Mouse (Mus musculus) forebrain, embryonic 12.5 days (tissue): Measurements from ENCODE around the gene Fxr1. TPM values are rescaled to one million over a fixed set of nuclear protein-coding genes. Genes with fewer than 3 reads are reported as not detected.
"Not testable (repeated sequence)": the region's sequence is repeated elsewhere in the genome, so short reads cannot be mapped to it uniquely, and the experiment has no call there.

Experiments used
- ATAC-seq: fragments of 200-750 bp; cut with Nextera tagmentation; 2 replicates; pipeline ENCODE4 v1.8.0; 2017; ENCODE audit warnings: moderate TSS enrichment; ENCODE audit not compliant: low FRiP score
- H3K27ac ChIP-seq: fragments of 300-500 bp; sonication (generic); 2 replicates; pipeline ENCODE4 v1.5.1; 2016; ENCODE audit warnings: mild to moderate bottlenecking
- H3K27me3 ChIP-seq: fragments of 300-500 bp; sonication (generic); 2 replicates; pipeline ENCODE4 v1.6.1; 2016; ENCODE audit warnings: mild to moderate bottlenecking
- H3K36me3 ChIP-seq: fragments of 300-500 bp; sonication (generic); replicated peaks from 2 replicates; pipeline ENCODE4 v1.6.1; 2016; ENCODE audit warnings: mild to moderate bottlenecking
- H3K4me1 ChIP-seq: fragments of 300-500 bp; sonication (generic); 2 replicates; pipeline ENCODE4 v1.6.1; 2016
- H3K4me2 ChIP-seq: fragments of 300-500 bp; sonication (generic); 2 replicates; pipeline ENCODE4 v1.6.1; 2016; ENCODE audit warnings: mild to moderate bottlenecking, moderate library complexity
- H3K4me3 ChIP-seq: fragments of 300-500 bp; sonication (generic); replicated peaks from 2 replicates; pipeline ENCODE4 v1.5.1; 2016; ENCODE audit warnings: mild to moderate bottlenecking
- H3K9ac ChIP-seq: fragments of 300-500 bp; sonication (generic); 2 replicates; pipeline ENCODE4 v1.6.1; 2016; ENCODE audit warnings: mild to moderate bottlenecking
- H3K9me3 ChIP-seq: fragments of 300-500 bp; sonication (generic); 2 replicates; pipeline ENCODE4 v1.6.1; 2016
- WGBS: fragments of 180-500 bp; shearing (Covaris S2); methylation state at CpG from one replicate; pipeline ENCODE4 v1.1.7; 2016; 5-methylcytosine and 5-hydroxymethylcytosine counted together
- polyA plus RNA-seq: library from polyadenylated mRNA; unstranded; fragments of >200 nt; fragmentation: Nextera tagmentation; extraction: Ambion mirVana; gene quantifications from 2 replicates; pipeline ENCODE4 v1.2.1, GENCODE M21; 2016

The Fxr1 gene
- 60.3 and 60.4 TPM in 2 replicates for polyA plus RNA-seq

GRCm38 (mm10) chr3:34019540-34020381, at the start of gene Fxr1:
Fxr1 (plus strand) TSS chr3:34019943.
- H3K4me2 ChIP-seq: peak within 1 kb of the TSS; percentile 68
- H3K4me1 ChIP-seq: peaks cover 17% of the 10 kb centered on the region
- H3K9ac ChIP-seq: peak within 1 kb of the TSS; percentile 95
- peak within 1 kb of the TSS; percentile 82 for H3K4me3 ChIP-seq
- H3K27ac ChIP-seq: peak within 1 kb of the TSS; percentile 93
- no peaks in the 10 kb centered on the region for H3K9me3 ChIP-seq
- WGBS: under 1% methylated on average over 80 of the region's 97 CpGs
- H3K36me3 ChIP-seq: no peaks in the 10 kb centered on the region
- peak; percentile 97 for ATAC-seq
- no peaks in the 10 kb centered on the region; the same call in 1 of the 2 replicates for H3K27me3 ChIP-seq

GRCm38 (mm10) chr3:33979395-33979794, 40.3 kb upstream of the Fxr1 start:
- Histone ChIP-seq H3K4me2 (no peak overlapping the region), H3K9me3 (no peaks in the 10 kb centered on the region), H3K27ac (no peak overlapping the region), H3K27me3 (no peaks in the 10 kb centered on the region), H3K36me3 (no peaks in the 10 kb centered on the region), H3K9ac (no peak overlapping the region), H3K4me3 (no peak overlapping the region), H3K4me1 (no peaks in the 10 kb centered on the region)
- WGBS: 79% methylated on average over 6 of the region's 6 CpGs
- ATAC-seq: no peak

GRCm38 (mm10) chr3:33982746-33983145, 37.0 kb upstream of the Fxr1 start:
- ATAC-seq: no peak
- Histone ChIP-seq H3K4me1 (no peaks in the 10 kb centered on the region), H3K4me3 (no peak overlapping the region), H3K9ac (no peak overlapping the region), H3K36me3 (no peaks in the 10 kb centered on the region), H3K9me3 (no peaks in the 10 kb centered on the region), H3K4me2 (no peak overlapping the region), H3K27ac (no peak overlapping the region), H3K27me3 (no peaks in the 10 kb centered on the region)
- 94% methylated on average over 5 of the region's 5 CpGs for WGBS

- no peaks in the 10 kb centered on the region for H3K27me3 ChIP-seq
- H3K27ac ChIP-seq: no peak overlapping the region
- no peaks in the 10 kb centered on the region; the same call in 1 of the 2 replicates for H3K4me1 ChIP-seq
- no peak overlapping the region for H3K9ac ChIP-seq
- no peak for ATAC-seq
- H3K36me3 ChIP-seq: no peaks in the 10 kb centered on the region
- no peak overlapping the region for H3K4me2 ChIP-seq
- no peak overlapping the region for H3K4me3 ChIP-seq
- 80% methylated on average over 8 of the region's 8 CpGs for WGBS
- H3K9me3 ChIP-seq: no peaks in the 10 kb centered on the region
Observed at GRCm38 (mm10) chr3:33989302-33989701, 30.4 kb upstream of the Fxr1 start.

GRCm38 (mm10) chr3:33990451-33990850, 29.3 kb upstream of the Fxr1 start:
- ATAC-seq: no peak

GRCm38 (mm10) chr3:33990921-33991320, 28.8 kb upstream of the Fxr1 start:
- H3K4me2 ChIP-seq: no peak overlapping the region
- no peak overlapping the region for H3K4me3 ChIP-seq
- H3K9ac ChIP-seq: no peak overlapping the region
- no peaks in the 10 kb centered on the region; the same call in 1 of the 2 replicates for H3K4me1 ChIP-seq
- no peaks in the 10 kb centered on the region for H3K9me3 ChIP-seq
- no peaks in the 10 kb centered on the region for H3K36me3 ChIP-seq
- WGBS: 78% methylated on average over 8 of the region's 8 CpGs
- H3K27me3 ChIP-seq: no peaks in the 10 kb centered on the region
- no peak for ATAC-seq
- no peak overlapping the region for H3K27ac ChIP-seq

More at GRCm38 (mm10) chr3:33990451-33990850, 29.3 kb upstream of the Fxr1 start:
- H3K4me2 ChIP-seq: no peak overlapping the region
- no peaks in the 10 kb centered on the region for H3K9me3 ChIP-seq
- no peak overlapping the region for H3K9ac ChIP-seq
- H3K4me1 ChIP-seq: no peaks in the 10 kb centered on the region; the same call in 1 of the 2 replicates
- WGBS: 83% methylated on average over 10 of the region's 10 CpGs
- H3K27ac ChIP-seq: no peak overlapping the region
- H3K27me3 ChIP-seq: no peaks in the 10 kb centered on the region
- H3K36me3 ChIP-seq: no peaks in the 10 kb centered on the region
- H3K4me3 ChIP-seq: no peak overlapping the region

- no peak overlapping the region for H3K9ac ChIP-seq
- H3K4me2 ChIP-seq: no peak overlapping the region
- 91% methylated on average over 14 of the region's 14 CpGs for WGBS
- no peak overlapping the region for H3K27ac ChIP-seq
- no peak for ATAC-seq
- H3K9me3 ChIP-seq: no peaks in the 10 kb centered on the region
- no peaks in the 10 kb centered on the region; the same call in 1 of the 2 replicates for H3K4me1 ChIP-seq
- H3K4me3 ChIP-seq: no peak overlapping the region
- no peaks in the 10 kb centered on the region for H3K36me3 ChIP-seq
- no peaks in the 10 kb centered on the region for H3K27me3 ChIP-seq
Observed at GRCm38 (mm10) chr3:33993421-33994126, 26.2 kb upstream of the Fxr1 start.

- no peaks in the 10 kb centered on the region; the same call in 1 of the 2 replicates for H3K4me1 ChIP-seq
- no peaks in the 10 kb centered on the region for H3K27me3 ChIP-seq
- no peak overlapping the region for H3K4me2 ChIP-seq
- H3K27ac ChIP-seq: no peak overlapping the region
- H3K9me3 ChIP-seq: no peaks in the 10 kb centered on the region
- ATAC-seq: no peak
- WGBS: 80% methylated on average over 3 of the region's 3 CpGs
- no peak overlapping the region for H3K4me3 ChIP-seq
- no peaks in the 10 kb centered on the region for H3K36me3 ChIP-seq
- H3K9ac ChIP-seq: no peak overlapping the region
Observed at GRCm38 (mm10) chr3:33994127-33994488, 25.6 kb upstream of the Fxr1 start.

- H3K9me3 ChIP-seq, H3K4me3 ChIP-seq, H3K4me2 ChIP-seq, ATAC-seq, H3K27me3 ChIP-seq, H3K36me3 ChIP-seq, H3K9ac ChIP-seq, H3K4me1 ChIP-seq, H3K27ac ChIP-seq: not testable (repeated sequence)
Observed at GRCm38 (mm10) chr3:34001691-34002090, 18.1 kb upstream of the Fxr1 start.

GRCm38 (mm10) chr3:34003860-34004259, 15.9 kb upstream of the Fxr1 start:
- no peaks in the 10 kb centered on the region for H3K9me3 ChIP-seq
- 88% methylated on average over 3 of the region's 3 CpGs for WGBS
- peaks cover 4% of the 10 kb centered on the region; the same call in 1 of the 2 replicates for H3K27me3 ChIP-seq
- no peak overlapping the region for H3K4me3 ChIP-seq
- no peak for ATAC-seq
- no peak overlapping the region for H3K27ac ChIP-seq
- H3K36me3 ChIP-seq: no peaks in the 10 kb centered on the region
- H3K4me1 ChIP-seq: 0 out of 2 replicates have a peak, but pooled peaks cover 3% of the 10 kb centered on the region
- H3K4me2 ChIP-seq: no peak overlapping the region
- no peak overlapping the region for H3K9ac ChIP-seq

GRCm38 (mm10) chr3:34006301-34006700, 13.4 kb upstream of the Fxr1 start:
- H3K4me2 ChIP-seq: no peak overlapping the region
- 0 out of 2 replicates have a peak, but pooled peaks cover 3% of the 10 kb centered on the region for H3K4me1 ChIP-seq
- H3K9ac ChIP-seq: no peak overlapping the region
- H3K9me3 ChIP-seq: no peaks in the 10 kb centered on the region
- 24% methylated on average over 2 of the region's 2 CpGs for WGBS
- no peak for ATAC-seq
- H3K27ac ChIP-seq: no peak overlapping the region
- H3K27me3 ChIP-seq: no peaks in the 10 kb centered on the region
- H3K4me3 ChIP-seq: no peak overlapping the region
- no peaks in the 10 kb centered on the region for H3K36me3 ChIP-seq

GRCm38 (mm10) chr3:34006824-34007223, 12.9 kb upstream of the Fxr1 start:
- Histone ChIP-seq H3K27me3 (no peaks in the 10 kb centered on the region), H3K9ac (no peak overlapping the region), H3K9me3 (no peaks in the 10 kb centered on the region), H3K4me2 (no peak overlapping the region), H3K27ac (no peak overlapping the region), H3K4me1 (0 out of 2 replicates have a peak, but pooled peaks cover 3% of the 10 kb centered on the region), H3K36me3 (no peaks in the 10 kb centered on the region), H3K4me3 (no peak overlapping the region)
- no peak for ATAC-seq
- 74% methylated on average over 3 of the region's 3 CpGs for WGBS
